Mouse (Mus musculus) layer of hippocampus, adult 9-11 months (tissue): ENCODE results near the gene Olfr354.

Experiments
- DNase-seq: peaks from one replicate; pipeline ENCODE4 v3.0.0; 2022

The Olfr354 gene

GRCm38 (mm10) chr2:36905380-36905779, at the start of gene Olfr354:
TSS of gene Olfr354 (plus strand) at chr2:36905680.
- DNase-seq: no peak

GRCm38 (mm10) chr2:36862560-36862959, 42.9 kb upstream of the Olfr354 start, which contains the start of gene Olfr351:
TSS of gene Olfr351 (minus strand) at chr2:36862660.
- no peak for DNase-seq

- DNase-seq: no peak
Measured at GRCm38 (mm10) chr2:36868160-36868559, 37.3 kb upstream of the Olfr354 start, which contains the start of gene Olfr352. TSS of gene Olfr352 (plus strand) at chr2:36868460.

- DNase-seq: no peak
Measured at GRCm38 (mm10) chr2:36892836-36893235, 12.6 kb upstream of the Olfr354 start, which contains the start of gene Olfr353. TSS of gene Olfr353 (minus strand) at chr2:36892936.

- no peak for DNase-seq
Measured at GRCm38 (mm10) chr2:36897114-36897513, 8.4 kb upstream of the Olfr354 start.

- DNase-seq: no peak
Measured at GRCm38 (mm10) chr2:36928797-36929196, 23.3 kb downstream of the Olfr354 start, which contains the start of gene Olfr355. TSS of gene Olfr355 (minus strand) at chr2:36928897.

- no peak for DNase-seq
Measured at GRCm38 (mm10) chr2:36936821-36937220, 31.3 kb downstream of the Olfr354 start, which contains the start of gene Olfr356. TSS of gene Olfr356 (plus strand) at chr2:36937121.
